Mouse (Mus musculus): Measurements from ENCODE around the gene Cln5.
A peak's percentile ranks its signal among the peaks of the same experiment; 100 is the strongest.

Cln5 gene

DNA sequence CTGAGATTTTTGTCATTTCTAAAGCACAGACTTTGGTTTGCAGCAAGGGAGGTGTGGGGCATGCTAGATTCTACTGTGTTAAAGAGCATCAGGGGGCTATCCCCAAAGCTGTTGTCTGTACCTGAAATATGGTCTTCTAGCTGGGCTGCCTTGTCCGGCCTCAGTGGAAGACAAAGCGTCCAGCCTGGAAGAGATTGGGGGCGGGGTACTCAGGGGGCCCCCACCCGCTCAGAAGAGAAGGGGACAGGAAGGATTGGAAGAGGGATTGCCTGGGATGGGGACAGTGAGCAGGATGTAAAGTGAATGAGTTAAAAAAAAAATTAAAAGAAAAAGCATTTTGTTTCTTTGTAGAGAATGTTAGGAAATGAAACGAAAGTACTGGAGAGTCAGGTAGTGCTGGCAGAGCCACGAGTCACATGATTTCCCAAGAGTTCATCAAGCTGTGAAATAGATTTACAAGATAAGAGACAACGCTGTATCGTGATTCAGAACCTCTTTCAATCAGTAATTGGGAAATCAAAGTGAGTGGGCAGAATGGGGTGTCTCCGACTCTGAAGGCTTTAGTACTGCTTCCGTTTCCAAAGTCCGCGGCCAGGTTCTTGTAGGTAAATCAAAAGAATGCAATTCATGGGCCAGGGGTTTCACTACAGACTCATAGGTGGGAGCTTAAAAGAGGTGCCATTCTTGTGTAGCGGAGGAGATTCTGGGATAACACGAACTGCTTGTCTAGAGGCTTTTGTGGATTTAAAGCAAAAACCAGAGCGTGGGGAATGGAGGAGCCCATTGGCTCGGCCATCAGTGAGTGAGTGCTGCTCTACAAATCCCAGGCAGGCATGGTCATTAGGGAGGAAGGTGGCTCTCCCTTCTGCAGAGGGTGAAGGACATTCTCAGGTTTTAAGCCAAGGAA lies 8.2 kb downstream of the Cln5 start:
- no peak for DNase-seq (ENCODE audit: low spot score in 2 of 2)

DNA sequence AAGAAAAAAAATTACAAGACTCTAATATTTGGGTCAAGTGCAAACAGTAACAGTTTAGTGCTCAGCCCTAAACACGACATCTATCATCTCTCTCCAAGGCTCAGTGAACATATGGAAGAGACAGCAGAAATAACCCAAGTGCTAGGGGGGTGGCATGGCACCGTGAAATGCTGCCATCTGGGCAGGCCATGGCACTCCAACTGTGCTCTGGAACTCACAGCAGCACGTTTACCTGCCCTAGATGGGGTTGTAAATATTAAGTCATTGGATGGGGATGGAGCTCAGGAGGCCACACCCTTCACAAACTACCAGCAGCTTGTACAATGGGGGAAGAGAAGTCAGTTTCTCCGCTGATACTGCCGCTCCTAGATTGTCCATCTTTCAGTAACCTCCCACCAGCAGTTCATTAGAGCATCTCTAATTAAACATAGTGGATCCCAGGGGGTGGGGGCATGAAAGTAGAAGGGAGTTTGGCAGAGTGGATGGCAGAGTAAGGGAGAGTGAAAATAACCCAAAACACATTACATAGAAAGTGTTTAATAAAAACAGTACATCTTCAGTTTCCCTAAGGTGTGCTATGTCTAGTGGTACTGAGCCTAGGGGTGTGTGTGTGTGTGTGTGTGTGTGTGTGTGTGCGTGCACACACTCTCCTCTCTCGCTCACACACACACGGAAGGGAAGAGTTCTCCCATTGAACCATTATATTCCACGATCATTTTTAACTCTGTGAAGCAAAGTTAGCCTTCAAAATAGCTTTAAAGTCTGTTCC lies 9.4 kb downstream of the Cln5 start:
- DNase-seq (ENCODE audit: low spot score in 2 of 2): peak; percentile 61 to 74

DNA sequence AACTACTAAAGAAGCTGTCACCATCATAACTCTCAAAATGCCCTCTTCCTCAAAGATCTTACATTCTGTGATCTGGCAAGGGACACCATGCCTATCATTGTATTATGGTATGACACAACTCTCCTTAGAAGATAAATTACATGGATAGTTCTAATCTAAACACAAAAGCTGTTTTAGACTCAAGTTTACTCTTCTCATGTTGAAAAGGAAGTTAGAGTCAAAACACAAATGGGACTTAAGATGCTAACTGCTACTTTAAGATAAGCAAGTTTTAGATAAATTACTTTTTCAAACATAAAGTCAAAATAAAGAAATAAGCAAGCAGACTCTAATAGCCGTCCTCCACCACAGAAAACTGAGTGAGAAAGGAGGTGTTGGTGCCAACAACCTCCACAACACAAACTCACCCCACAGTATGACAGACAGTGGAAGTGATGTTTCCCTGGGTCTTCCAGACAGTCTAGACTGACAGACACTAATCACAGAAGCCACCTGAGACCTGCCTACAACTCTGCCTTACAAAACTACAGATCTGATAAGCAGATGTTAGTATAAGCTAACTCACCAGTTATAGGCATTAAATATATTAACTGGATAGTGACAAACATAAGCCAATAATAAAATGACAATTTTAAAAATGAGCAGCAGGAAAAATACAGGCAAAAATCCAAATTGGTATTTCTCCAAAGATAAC lies 16.0 kb downstream of the Cln5 start:
- no peak for DNase-seq (ENCODE audit: low spot score in 2 of 2)

DNA sequence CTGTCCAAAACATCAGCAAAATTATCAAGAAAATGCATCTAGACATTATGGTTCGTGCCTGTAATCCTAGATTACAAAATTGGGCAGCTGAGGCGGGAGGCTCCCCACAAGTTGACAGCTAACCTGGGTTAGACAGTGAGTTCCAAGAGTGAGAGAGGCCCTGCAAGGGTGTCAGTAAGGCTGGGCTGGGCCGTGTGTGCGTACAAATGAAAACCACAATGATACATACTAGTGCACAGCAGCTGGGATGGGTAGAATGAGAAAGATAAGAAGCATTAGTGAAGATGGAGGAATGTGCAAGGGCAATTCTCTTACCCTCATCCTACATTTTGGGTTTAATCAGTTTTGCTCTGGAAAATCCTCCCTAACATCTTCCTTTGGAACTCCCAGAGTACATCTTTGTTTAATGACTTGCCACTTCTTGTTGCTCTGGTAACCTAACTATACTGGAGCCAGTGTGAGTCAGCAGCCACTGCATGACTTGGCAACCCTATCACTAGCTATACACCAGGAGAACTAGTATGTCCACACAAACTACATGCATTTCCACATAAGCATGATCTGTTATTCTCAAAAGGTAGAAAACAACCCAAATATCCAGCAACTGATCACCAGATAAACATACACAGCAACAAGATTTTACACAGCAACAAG lies 16.8 kb downstream of the Cln5 start:
- no peak for DNase-seq (ENCODE audit: low spot score in 2 of 2)

DNA sequence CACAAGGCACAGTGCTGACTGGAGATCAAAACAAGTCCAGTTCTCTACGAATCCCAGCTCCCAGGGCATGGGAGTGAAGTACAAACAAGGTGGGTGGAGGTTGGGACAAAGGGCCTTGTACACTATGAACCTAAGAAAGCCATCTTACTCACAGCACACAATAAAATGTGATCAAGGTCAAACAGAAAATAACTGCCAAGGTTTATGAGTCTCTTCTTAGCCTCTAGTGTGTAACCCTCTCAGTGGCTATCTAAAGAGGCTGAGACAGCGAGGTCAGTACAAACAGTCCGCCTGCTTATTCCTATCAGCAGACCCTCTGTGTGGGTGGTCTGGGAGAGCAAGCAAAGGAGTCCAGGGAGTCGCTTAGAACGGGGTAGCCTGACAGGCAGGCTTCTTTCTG lies 17.8 kb downstream of the Cln5 start:
- no peak for DNase-seq (ENCODE audit: low spot score in 2 of 2)

DNA sequence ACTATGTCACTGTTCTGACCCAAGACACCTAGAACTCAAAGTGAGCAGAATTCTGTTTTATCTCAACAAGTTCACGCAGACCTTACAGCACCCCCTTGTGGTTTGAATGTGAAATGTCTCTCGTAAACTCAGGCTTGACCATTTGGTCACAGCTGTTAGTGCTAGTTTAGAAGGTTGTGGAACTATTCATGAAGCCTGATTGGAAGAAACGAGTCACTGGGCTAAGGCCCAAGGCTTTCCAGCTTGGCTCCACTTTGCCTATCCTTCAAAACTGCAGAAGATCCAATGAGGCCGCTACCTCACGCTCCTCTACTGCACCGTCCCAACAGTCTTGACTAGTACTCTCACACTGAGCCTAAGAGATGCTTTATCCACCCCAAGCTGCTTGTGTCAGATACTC lies 18.6 kb downstream of the Cln5 start:
- peak in 1 of 2 experiments; percentile 66 for DNase-seq (ENCODE audit: low spot score in 2 of 2)

DNA sequence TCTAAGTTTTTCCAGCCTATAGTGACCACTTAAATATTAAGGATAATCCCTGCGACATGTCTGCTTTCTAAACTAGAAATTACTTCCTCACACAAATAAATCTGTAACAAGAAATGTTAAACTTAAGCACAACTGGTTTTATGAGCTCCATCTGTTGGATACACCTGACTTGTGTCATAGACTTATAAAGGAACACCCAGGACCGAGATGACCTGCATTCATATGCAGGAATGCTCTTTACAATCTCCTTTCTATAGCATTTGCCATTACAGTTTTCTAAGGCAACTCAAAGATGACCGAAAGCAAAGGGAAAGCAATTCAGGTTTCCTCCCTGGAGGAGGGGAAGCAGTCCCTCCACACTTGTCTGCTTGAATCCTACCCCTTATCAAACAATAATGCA lies 23.2 kb downstream of the Cln5 start:
- no peak for DNase-seq (ENCODE audit: low spot score in 2 of 2)

DNA sequence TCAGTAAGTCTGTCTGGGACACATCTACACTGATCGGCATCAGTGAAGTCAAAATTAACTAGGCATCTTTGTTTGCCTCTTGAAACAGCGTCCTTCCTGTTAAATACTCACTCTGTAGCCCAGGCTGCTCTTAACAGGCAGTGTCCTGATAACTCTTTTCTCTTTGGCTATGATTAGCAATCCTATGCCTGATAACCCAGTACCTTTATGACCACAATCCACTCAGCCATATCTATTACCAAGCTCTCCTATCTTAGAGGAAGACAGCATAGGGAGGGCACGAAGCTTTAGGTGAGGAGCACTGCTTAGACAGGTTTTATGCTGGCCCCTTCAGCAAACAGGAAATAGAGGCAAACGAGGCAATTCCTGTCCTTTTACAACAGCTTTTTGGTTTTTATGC lies 23.7 kb downstream of the Cln5 start:
- DNase-seq (ENCODE audit: low spot score in 2 of 2): no peak

DNA sequence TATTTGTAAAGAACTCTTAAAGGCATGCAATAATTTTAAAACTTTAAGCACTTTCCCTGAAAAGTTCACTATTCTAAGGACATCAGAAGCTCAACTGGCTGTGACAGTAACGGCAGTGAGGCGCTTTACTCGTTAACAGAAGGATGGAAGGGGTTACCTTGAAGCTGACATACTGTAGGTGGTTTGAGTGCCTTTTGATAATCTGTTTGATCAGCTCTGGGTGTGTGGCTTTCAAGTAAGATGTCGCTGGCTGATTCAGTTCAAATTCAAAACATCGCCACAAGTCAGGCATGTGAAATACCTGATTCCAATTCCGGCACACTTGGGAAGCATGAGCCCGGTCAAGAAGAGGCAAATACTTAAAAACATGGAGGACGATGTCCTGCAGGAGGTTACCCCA lies 25.0 kb downstream of the Cln5 start:
- no peak for DNase-seq (ENCODE audit: low spot score in 2 of 2)

DNA sequence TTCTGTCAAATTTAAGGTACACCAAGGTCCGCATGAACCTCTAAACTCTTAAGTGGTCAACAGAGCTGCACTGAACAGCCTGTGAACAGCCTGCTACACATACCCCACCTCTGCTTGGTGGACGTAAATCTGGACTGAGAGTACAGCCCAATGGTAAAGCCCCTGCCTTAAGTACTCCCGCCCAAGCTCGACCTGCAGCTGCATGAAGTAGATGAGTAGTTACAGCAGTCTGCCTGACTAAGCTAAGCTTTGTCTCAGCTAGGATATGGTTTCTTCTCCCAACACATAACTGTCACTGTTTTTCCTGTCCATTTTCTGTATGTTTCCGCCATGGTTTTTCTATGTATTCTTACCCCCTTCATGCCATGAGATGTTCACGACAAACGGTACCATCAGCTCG lies 25.8 kb downstream of the Cln5 start:
- no peak for DNase-seq (ENCODE audit: low spot score in 2 of 2)

DNA sequence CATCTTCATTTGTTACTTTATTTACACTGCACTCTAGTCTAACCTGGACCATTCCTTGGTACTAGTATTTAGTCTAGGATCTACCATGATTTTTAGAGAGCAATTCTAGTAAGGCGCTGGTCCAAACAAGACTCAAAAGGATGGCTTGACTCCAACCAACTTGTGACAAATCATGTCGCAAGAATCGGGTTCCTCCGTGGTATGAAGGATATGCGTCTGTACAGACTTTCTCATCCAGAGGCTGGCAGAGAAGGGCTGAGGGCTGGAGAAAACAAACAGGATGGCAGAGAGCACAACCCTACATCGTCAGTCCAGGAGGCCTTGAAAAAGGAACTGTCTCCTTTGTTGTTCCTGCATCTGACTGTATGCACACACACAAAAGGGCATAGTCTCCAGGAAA lies 26.6 kb downstream of the Cln5 start:
- DNase-seq (ENCODE audit: low spot score in 2 of 2): no peak

DNA sequence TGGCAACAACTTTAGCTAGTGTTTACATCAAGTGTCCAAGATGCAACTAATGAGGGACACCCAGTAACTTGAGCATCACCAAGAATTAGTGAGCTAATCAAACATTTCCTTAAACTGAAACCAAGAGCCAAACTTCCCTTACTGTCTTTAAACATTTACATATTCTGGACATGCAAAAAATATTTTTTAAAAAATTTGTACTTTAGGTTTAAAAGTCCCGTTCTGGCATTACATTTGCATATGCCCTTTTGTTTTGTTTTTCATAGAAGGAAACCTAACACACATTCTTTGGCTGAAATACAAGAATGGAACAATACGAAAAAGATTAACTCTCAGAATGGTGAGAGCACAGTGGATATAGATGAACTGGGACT lies 28.2 kb downstream of the Cln5 start:
- no peak for DNase-seq (ENCODE audit: low spot score in 2 of 2)

DNA sequence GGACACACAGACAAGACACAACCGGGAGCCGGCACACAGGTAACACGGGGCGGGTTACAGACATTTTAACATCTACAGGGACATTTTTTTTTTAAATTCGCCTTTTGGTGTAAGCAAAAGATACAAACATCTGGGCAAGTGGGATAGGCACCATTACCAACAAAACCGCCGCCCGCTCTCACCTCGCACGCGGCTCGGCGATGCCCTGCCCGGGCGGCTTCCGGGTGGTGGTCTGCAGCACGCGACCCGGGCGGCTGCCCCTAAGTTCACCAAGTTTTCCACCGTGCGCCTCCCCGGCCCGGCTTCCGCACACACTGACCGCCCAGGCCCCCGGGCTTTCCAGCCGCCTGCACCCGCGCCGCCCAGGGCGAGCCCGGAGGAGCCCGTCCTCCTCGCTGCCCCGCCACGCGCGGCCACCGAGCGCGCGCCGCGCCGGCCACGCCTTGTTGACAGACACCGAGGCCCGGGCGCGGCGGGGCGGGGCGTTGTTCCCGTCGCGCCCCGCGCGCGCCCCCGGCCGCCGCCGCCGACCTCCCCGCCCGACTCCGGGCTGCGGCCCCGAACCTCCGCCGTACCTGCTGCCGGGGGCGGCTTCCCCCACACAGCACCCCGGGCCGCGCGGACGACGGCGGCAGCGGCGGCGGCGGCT lies 28.7 kb downstream of the Cln5 start:
- peak; percentile 69 to 71 for DNase-seq (ENCODE audit: low spot score in 2 of 2)

DNA sequence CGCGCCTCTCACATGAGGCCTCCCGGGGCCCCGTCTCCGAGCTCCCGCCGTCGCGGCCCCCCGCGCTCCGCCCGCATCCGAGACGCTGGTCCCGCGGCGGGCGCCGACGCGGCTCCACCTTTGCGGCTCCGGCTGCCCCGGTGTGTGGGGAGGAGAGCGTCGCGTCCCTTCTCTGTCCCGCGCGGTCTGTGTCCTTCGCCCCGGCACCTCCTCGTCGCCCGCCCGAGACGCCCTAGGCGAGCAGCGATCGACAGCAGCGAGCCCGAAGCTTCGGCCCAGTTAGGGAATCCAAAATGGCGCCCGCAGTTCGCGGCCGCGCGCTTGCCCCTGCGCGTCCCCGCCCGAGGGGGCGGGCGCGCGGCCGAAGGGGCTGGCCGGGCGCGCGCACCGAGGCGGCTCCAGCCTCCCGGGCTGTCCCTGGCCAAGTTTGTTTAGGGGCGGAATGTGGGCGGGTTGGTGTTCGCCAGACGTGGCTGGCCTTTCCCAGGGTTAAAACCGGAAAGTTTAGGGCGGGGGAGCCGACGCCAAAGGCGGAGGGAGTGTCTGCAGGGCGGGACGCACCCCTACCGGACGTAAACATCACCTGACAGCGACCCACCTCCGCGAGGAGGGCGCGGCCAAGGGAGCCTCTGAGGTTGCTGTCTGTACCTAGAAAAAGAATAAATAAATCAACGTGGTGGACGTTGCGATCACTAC lies 29.4 kb downstream of the Cln5 start, which contains the start of gene Fbxl3:
Fbxl3 (minus strand) TSS at position 329 of the 696 bp plus-strand sequence.
- DNase-seq (ENCODE audit: low spot score in 2 of 2): peak; percentile 82 to 84

DNA sequence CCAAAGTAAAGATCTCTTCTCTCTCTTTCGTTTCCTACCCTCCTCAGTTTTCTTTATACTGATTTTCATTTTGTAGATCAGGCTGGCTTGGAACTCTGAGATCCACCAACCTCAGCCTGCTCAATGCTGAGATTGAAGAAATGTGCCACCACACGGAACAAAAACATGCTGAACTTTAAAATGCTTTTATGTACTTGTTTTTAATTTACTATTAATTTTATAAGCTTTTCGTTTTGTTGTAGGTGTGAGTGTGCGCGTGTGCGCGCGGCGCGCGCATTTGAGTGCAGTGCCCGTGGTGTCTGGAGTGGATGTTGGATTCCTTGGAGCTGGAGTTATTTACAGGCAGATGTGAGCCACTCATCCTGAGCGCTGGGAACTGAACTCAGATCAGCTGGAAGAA lies 30.3 kb downstream of the Cln5 start:
- no peak for DNase-seq (ENCODE audit: low spot score in 2 of 2)

DNA sequence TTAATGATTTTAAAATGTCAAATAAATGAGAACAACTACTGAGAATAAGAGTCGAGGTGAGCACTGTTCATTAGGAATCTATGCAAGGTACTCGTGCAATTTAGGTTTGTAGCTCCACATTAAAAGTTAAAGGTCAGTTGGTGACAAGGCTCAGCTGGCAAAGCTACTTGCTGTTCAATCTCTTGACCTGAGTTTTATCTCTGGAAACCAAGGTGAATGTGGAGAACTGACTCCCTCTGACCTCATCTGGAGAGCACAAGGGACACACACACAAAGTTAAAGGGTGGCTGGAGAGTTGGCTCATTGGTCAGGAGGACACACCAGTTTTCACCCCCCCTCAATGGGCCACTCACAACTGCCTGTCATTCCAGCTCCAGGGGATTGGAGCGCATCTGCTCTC lies 31.2 kb downstream of the Cln5 start:
- no peak for DNase-seq (ENCODE audit: low spot score in 2 of 2)

DNA sequence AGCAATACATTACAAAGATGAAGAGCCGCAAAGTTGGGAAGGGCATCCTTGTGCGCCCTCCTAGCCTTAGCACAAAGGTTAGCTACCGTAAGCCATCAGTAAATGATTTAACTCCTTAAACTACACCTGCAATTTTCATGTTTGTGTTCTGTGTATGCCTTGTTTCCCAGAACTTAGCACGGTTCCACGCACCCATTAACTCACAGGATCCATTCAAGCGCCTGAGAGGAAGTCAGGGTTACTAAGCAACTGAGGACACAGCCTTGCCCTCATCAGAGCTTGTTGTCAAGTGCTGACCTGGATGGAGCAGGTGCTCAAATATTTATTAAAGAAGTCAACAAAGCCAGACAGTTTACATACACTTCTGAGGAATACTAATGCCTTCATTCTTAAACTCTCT lies 32.2 kb downstream of the Cln5 start:
- DNase-seq (ENCODE audit: low spot score in 2 of 2): no peak

DNA sequence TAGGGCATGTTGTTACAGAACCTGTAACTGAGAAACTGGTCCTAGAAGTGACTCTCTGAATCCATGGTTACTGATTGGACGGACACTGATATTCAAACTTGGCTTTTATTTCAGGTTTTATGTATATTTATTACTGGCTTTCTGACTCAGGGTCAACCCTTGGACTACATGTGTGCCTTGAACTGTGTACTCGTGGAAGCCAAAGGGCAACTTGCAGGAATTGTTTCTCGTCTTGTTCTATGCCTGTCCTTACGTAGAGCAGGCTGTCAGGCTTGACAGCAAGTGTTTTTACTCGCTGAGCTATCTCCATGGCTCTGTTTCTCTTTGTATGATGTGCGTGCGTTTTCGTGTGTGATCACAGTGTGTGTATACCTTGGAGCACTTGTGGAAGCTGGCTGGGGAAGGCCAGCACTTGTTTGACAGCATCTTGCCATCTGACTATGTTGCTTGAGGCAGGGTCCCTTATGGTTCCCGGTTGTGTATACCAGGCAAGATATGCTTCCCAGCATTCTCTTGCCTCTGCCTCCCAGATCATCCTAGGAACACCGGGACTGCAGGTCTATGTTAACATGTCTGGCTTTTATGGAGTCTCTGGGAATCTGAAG lies 32.8 kb downstream of the Cln5 start:
- no peak for DNase-seq (ENCODE audit: low spot score in 2 of 2)

DNA sequence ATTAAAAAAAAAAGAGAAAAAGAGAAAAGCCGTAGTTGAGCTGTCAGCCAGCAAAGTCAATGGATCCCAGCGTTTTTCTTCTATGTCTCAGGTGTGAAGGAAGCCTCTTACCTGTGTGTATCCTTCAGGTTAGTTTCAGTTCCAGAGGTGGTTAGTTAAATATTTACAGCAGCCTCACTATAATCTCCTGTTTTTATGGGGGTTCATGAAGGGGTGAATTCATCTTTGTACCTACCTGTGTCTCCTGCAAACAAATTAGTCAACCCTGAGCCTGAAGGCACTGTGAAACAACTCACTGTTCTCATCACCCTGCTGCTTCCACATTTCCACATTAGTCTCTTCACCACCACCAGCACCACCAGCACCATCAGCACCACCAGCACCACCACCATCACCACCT lies 36.3 kb downstream of the Cln5 start:
- DNase-seq (ENCODE audit: low spot score in 2 of 2): no peak

DNA sequence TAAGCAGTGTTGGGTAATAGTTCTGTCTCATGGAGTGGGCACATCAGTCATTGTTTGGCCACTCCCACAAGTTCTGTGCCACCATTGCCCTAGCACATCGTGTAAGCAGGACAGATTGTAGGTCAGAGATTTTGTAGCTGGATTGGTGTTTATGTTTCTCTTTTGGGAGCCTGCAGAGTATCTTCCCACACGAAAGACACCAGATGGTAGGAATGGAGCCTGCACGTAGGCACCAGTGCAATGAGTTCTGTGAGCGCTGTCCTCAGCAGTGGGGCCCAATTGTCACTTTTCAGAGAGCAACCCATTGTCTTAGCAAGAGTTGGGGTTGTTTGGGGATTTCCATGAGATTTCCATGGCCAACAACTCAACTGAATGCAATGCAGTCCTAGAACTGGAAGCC lies 40.0 kb downstream of the Cln5 start:
- peak; percentile 32 to 65 for DNase-seq (ENCODE audit: low spot score in 2 of 2)

Measured in frontal cortex, postnatal 36 days (tissue).